Mouse (Mus musculus): Measurements from ENCODE around the gene S100a3. TPM values are rescaled to one million over a fixed set of nuclear protein-coding genes. Genes with fewer than 3 reads are reported as not detected.

S100a3 gene
- polyA plus RNA-seq (2016; fragmentation: Nextera tagmentation; extraction: Ambion mirVana): not detected in 2 replicates

DNA sequence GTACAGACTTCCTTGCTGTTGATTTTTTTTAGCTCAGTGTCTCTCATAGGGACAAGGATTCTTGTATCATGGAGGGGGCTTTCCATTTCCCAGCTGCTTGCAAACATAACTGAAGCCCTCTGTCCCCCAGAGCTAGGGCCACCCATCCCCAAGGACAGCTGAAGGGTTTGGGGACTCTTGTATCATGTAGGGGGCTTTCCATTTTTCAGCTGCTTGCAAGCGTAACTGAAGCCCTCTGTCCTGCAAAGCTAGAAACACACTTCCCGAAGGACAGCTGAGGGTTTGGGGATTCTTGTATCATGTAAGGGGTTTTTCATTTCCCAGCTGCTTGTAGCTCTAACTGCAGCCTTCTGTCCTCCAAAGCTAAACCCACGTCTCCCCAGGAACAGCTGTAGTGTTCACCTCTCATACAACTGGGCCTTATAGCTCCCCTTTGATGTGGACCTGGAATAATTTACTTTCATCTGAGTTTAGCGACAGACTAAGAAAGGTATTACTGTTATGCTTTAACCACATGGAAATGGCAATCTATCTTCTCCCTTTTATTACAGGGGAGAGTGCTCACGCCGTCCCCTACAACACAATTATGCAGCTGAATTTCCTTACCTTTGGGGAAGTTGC is at the start of gene S100a3:
Gene S100a3, plus strand, starts transcription at position 571 of the 621 bp plus-strand sequence.
- no peaks in the 10 kb centered on the region for H3K9me3 ChIP-seq
- WGBS: 69% methylated on average over 6 of the region's 6 CpGs
- ATAC-seq (ENCODE audit: insufficient number of reproducible peaks, insufficient read depth, low FRiP score, low TSS enrichment): no peak
- no peak within 1 kb of the TSS for H3K9ac ChIP-seq
- H3K27ac ChIP-seq: no peak within 1 kb of the TSS
- H3K36me3 ChIP-seq: no peaks in the 10 kb centered on the region
- no peak within 1 kb of the TSS for H3K4me2 ChIP-seq (replicated peaks)
- H3K4me1 ChIP-seq: no peaks in the 10 kb centered on the region
- no peak within 1 kb of the TSS for H3K4me3 ChIP-seq
- H3K27me3 ChIP-seq: no peaks in the 10 kb centered on the region

DNA sequence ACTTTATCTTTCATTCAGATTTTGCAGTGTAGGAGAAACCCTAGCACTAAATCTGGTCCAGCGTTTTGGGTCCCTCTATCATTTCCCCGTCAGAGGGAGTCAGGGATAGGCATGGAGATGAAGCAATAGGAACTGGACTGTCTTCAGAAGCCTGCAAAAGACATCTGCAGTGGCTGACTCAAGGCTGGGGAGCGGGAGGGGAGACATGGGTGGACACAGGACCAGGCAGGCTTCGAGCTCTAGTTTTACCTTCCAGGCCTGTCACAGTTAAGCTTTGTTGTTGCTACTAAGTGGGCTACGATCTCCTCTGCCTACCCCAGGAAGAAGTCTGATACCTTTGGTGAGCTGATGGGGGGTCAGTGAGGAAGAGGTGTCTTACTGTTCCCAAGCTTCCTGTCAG is 48.1 kb upstream of the S100a3 start:
- WGBS: 84% methylated on average over 5 of the region's 5 CpGs
- Histone ChIP-seq H3K36me3 (peaks cover 4% of the 10 kb centered on the region; the same call in 1 of the 2 replicates), H3K4me2 (replicated peaks) (no peak overlapping the region), H3K27me3 (peaks cover 20% of the 10 kb centered on the region), H3K4me1 (peaks cover 24% of the 10 kb centered on the region), H3K4me3 (no peak overlapping the region), H3K27ac (no peak overlapping the region), H3K9ac (no peak overlapping the region), H3K9me3 (no peaks in the 10 kb centered on the region)
- ATAC-seq (ENCODE audit: insufficient number of reproducible peaks, insufficient read depth, low FRiP score, low TSS enrichment): no peak

DNA sequence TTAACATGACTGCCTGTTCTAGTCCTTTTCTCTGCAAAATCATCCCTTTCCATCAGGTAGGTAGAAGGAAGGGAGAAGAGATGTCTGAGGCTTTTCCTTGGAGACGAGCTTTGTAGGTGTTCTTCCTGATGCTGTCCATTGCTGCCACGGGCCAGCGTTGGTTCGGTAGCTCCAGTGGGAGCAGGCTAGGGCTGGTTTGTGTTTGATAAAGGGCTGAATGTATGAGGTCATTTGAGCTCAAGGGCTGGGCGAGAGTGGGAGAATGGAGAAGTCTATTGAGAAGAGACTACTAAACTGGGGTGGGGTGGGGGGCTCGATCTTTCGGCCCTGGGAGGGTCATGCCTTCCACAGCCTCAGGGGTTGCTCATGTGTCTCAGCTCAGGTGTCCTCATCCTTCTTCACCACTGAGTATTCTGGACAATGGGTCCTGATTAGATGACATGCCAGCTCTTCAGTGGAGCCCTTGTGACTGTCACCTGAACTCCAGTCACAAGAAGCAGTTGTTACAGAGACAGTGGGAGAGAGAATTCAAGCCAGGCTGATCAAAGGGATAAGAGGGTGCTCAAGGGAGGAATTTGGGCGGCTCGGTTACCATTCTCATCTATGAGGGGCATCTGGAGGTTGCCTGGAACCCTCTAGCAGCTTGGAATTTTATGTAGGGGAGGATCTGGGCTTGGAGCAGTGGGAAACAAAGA is 47.3 kb upstream of the S100a3 start:
- Histone ChIP-seq H3K9ac (no peak overlapping the region), H3K9me3 (no peaks in the 10 kb centered on the region), H3K4me1 (peaks cover 16% of the 10 kb centered on the region), H3K27me3 (peaks cover 20% of the 10 kb centered on the region), H3K36me3 (no peaks in the 10 kb centered on the region), H3K27ac (no peak overlapping the region), H3K4me2 (replicated peaks) (no peak overlapping the region; the same call in 1 of the 2 replicates), H3K4me3 (no peak overlapping the region)
- no peak for ATAC-seq (ENCODE audit: insufficient number of reproducible peaks, insufficient read depth, low FRiP score, low TSS enrichment)
- WGBS: 71% methylated on average over 9 of the region's 9 CpGs

DNA sequence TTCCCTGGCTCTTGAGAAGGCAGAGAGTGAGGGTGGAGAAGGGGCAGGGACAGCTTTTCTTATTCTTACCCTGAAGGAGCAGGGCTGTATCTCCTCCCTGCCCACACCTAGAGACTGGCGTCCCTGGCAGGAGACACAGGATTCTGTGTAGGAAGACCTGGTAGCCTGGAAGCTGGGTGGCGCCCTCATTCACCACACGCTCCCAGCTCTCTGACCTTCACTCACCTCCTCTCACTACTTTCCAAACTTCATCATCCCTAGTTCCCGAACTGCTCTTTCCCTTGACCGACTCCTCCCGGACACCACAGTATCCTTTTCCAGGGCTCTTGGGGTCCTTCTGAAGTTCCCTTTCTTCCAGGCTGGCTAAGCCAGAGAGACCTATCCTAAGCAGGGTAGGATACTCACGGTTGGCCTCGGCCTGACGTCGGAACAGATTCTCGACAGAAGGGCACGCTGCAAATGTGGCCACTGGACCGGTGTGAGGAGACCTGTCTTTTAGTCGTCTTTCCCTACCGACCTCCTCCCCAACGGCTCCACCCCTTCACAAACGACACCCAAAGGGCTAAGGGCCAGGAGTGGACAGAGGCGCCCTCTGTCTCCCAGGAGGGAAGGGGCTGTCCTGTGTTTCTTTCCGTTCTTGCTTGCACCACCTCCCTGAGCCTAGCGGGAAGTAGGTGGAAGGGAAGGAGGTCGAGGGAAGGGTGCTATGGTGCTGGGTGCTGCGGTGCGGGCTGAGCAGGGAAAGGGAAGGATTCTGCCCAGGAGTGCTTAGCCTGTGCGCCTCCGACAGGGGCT is 46.4 kb upstream of the S100a3 start, which contains the start of the genes S100a1 and S100a13:
Gene S100a1, minus strand, starts transcription at position 597 of the 795 bp plus-strand sequence.
Gene S100a13, plus strand, starts transcription at position 640 of the 795 bp plus-strand sequence.
- Histone ChIP-seq H3K4me3 (peak within 1 kb of the TSS; percentile 35), H3K36me3 (no peaks in the 10 kb centered on the region), H3K4me1 (peaks cover 16% of the 10 kb centered on the region), H3K4me2 (replicated peaks) (peak within 1 kb of the TSS; percentile 70), H3K9ac (peak within 1 kb of the TSS; percentile 42), H3K9me3 (no peaks in the 10 kb centered on the region), H3K27me3 (peaks cover 20% of the 10 kb centered on the region), H3K27ac (no peak within 1 kb of the TSS)
- 4% methylated on average over 25 of the region's 25 CpGs for WGBS
- no peak for ATAC-seq (ENCODE audit: insufficient number of reproducible peaks, insufficient read depth, low FRiP score, low TSS enrichment)

DNA sequence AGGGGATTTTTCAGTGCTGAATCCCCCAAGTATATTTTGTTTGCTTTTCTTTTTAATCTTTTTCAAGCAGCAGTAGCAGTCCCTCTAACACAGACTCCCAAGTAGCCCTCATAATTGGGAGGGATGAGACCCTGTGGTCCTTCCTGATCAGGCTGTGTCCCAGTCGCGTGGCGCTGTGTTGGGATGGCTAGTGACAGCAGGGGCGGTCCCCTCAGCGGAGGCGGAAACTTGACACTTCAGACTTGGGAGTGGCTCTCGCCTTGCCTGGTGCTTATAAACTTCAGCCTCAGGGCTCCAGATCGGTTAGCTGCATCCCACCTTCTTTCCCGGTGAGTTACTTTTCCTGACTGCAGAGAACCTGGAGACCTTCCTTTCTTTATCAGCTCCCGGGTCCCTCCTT is 45.7 kb upstream of the S100a3 start:
- ATAC-seq (ENCODE audit: insufficient number of reproducible peaks, insufficient read depth, low FRiP score, low TSS enrichment): peak; percentile 75; the same call in 1 of the 2 replicates
- WGBS: 1% methylated on average over 10 of the region's 10 CpGs
- Histone ChIP-seq H3K36me3 (no peaks in the 10 kb centered on the region), H3K9ac (peak overlapping the region; percentile 42), H3K4me2 (replicated peaks) (peak overlapping the region; percentile 70), H3K4me3 (peak overlapping the region; percentile 35), H3K27ac (no peak overlapping the region), H3K27me3 (peaks cover 20% of the 10 kb centered on the region), H3K4me1 (peaks cover 16% of the 10 kb centered on the region), H3K9me3 (no peaks in the 10 kb centered on the region)

DNA sequence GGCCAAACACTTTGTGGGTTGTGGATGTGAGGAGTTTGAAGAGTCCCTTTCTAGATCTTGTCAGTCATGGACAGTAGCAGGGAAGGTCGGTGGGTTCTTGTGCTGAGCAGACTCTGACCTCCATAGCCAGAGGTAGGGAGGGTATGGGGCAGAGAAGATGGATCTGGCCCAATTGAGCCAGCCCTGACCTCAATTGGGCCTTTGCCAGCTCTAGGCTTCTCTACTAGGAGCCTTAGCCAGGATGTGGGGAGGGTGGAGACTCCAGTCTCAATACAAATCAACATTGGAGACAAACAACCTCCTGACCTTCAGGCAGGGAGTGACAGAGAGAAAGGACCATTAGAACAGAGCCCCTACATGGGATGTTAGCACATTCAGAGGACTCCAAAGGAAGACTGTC is 45.1 kb upstream of the S100a3 start:
- no peak for ATAC-seq (ENCODE audit: insufficient number of reproducible peaks, insufficient read depth, low FRiP score, low TSS enrichment)
- H3K4me1 ChIP-seq: peaks cover 16% of the 10 kb centered on the region
- peak overlapping the region; percentile 42 for H3K9ac ChIP-seq
- no peaks in the 10 kb centered on the region for H3K9me3 ChIP-seq
- WGBS: 36% methylated on average over 1 of the region's 1 CpGs
- peak overlapping the region; percentile 35 for H3K4me3 ChIP-seq
- H3K4me2 ChIP-seq (replicated peaks): peak overlapping the region; percentile 70
- no peaks in the 10 kb centered on the region for H3K36me3 ChIP-seq
- peaks cover 20% of the 10 kb centered on the region for H3K27me3 ChIP-seq
- H3K27ac ChIP-seq: no peak overlapping the region

DNA sequence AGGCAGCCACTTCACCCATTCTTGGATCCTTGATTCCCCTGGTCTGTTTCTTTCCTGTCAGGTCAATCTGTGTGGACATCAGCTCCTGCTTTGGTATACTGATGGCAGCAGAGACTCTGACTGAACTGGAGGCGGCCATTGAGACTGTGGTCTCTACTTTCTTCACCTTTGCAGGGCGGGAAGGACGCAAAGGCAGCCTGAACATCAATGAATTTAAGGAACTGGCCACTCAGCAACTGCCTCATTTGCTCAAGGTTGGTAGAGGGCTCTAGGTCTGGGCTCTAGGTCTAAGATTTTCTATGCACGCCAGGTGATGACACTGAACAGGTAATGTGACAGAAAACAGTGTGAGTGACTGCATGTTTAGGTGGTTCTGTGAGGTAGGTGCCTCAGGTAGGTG is 44.6 kb upstream of the S100a3 start:
- H3K27ac ChIP-seq: no peak overlapping the region
- no peak for ATAC-seq (ENCODE audit: insufficient number of reproducible peaks, insufficient read depth, low FRiP score, low TSS enrichment)
- H3K4me2 ChIP-seq (replicated peaks): no peak overlapping the region
- no peaks in the 10 kb centered on the region for H3K36me3 ChIP-seq
- H3K4me1 ChIP-seq: peaks cover 16% of the 10 kb centered on the region
- H3K9ac ChIP-seq: no peak overlapping the region
- WGBS: 90% methylated on average over 4 of the region's 4 CpGs
- H3K27me3 ChIP-seq: peaks cover 20% of the 10 kb centered on the region
- H3K4me3 ChIP-seq: no peak overlapping the region
- H3K9me3 ChIP-seq: no peaks in the 10 kb centered on the region

DNA sequence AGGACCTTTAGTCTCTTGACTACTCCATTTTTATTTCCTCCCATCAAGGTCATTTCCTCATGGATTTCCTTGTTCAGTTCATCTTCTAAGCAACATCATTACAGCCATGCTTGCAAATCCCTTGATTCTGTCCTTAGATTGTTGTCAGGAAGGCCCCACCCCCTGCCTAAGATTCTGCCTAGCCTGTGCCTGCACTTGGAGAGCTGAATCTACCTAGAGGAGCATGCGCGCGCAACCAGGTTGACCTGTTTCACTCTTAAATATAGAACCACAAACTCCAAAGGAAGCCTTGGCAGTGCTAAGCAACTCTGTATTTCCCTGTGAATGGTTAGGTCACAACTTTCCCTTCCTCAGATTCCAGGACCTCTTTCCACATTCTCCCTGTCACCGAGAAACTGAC is 42.7 kb upstream of the S100a3 start:
- H3K27ac ChIP-seq: no peak overlapping the region
- no peak for ATAC-seq (ENCODE audit: insufficient number of reproducible peaks, insufficient read depth, low FRiP score, low TSS enrichment)
- no peaks in the 10 kb centered on the region for H3K9me3 ChIP-seq
- H3K36me3 ChIP-seq: no peaks in the 10 kb centered on the region
- peaks cover 16% of the 10 kb centered on the region for H3K27me3 ChIP-seq
- WGBS: 80% methylated on average over 4 of the region's 4 CpGs
- H3K4me3 ChIP-seq: no peak overlapping the region
- no peak overlapping the region for H3K4me2 ChIP-seq (replicated peaks)
- H3K4me1 ChIP-seq: peaks cover 16% of the 10 kb centered on the region
- H3K9ac ChIP-seq: no peak overlapping the region

DNA sequence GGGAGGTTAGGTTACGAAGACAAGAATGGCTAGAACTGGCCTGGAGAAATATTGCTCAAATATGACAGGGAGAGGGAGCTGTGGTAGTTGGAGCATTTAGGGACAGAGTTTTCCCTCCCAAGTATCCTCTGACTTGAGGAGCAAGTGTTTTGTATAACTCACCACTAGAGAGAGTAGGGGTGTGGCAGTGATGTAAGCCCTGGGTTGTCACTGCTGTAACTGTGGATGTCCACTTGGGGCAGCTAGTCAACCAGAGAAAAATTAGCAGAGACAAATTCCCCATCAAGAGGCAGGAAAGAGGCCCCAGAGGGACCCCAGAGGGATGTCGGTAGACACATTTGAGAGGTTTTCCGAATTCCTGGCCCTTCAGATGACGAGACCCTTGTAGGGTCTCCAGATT is 35.0 kb upstream of the S100a3 start:
- H3K9me3 ChIP-seq: no peaks in the 10 kb centered on the region
- no peak for ATAC-seq (ENCODE audit: insufficient number of reproducible peaks, insufficient read depth, low FRiP score, low TSS enrichment)
- no peaks in the 10 kb centered on the region for H3K4me1 ChIP-seq
- H3K27me3 ChIP-seq: no peaks in the 10 kb centered on the region
- H3K27ac ChIP-seq: no peak overlapping the region
- H3K36me3 ChIP-seq: no peaks in the 10 kb centered on the region
- H3K4me3 ChIP-seq: no peak overlapping the region
- 58% methylated on average over 4 of the region's 4 CpGs for WGBS
- no peak overlapping the region for H3K9ac ChIP-seq
- no peak overlapping the region for H3K4me2 ChIP-seq (replicated peaks)

DNA sequence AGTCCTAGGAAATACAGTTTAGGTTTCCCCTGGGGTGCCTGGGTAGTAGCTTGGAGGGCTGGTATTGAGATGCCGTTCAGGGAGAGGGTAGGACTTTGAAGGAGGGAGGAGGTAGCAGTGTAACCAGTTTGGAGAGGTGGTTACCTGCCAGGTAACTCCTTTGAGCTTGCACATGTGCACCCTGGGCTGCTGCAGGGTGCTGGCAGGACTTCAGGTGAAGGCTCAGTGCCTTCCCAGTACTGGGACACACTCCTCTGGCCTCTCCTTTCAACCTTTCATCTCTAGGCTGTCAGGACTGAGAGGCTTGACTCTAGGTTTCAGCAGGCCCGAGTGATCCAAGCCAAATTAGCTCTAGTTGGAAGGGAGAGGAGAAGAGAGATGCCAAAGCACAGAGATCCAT is 34.3 kb upstream of the S100a3 start:
- H3K9me3 ChIP-seq: no peaks in the 10 kb centered on the region
- H3K4me2 ChIP-seq (replicated peaks): no peak overlapping the region
- no peak for ATAC-seq (ENCODE audit: insufficient number of reproducible peaks, insufficient read depth, low FRiP score, low TSS enrichment)
- H3K4me1 ChIP-seq: no peaks in the 10 kb centered on the region
- WGBS: 73% methylated on average over 2 of the region's 2 CpGs
- no peak overlapping the region for H3K9ac ChIP-seq
- no peak overlapping the region for H3K27ac ChIP-seq
- H3K4me3 ChIP-seq: no peak overlapping the region
- no peaks in the 10 kb centered on the region for H3K27me3 ChIP-seq
- H3K36me3 ChIP-seq: no peaks in the 10 kb centered on the region

DNA sequence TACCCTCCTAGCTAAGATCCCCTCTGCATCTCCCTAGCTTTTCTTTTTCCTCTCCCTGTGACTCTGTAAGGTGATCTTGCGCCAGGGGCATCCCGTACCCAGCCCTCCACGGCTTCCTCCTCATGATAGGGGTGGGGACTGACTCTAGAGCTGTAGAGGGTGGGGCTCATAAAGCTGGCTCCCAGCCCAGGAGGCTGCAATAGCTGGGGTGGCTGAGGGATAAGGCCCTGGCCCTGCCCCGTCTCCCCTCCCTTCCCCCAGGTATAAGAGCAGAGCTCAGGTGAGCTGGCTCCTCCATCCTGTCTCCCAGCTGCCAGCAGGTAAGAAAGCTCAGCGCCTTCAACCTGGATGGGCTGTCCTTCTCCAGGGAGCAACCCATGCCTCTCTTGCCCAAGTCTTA is 33.8 kb upstream of the S100a3 start, which contains the start of gene S100a14:
Gene S100a14, plus strand, starts transcription at position 277 of the 400 bp plus-strand sequence.
- no peaks in the 10 kb centered on the region for H3K36me3 ChIP-seq
- ATAC-seq (ENCODE audit: insufficient number of reproducible peaks, insufficient read depth, low FRiP score, low TSS enrichment): peak; percentile 65; the same call in 1 of the 2 replicates
- 75% methylated on average over 5 of the region's 5 CpGs for WGBS
- no peaks in the 10 kb centered on the region for H3K9me3 ChIP-seq
- H3K4me2 ChIP-seq (replicated peaks): no peak within 1 kb of the TSS
- H3K9ac ChIP-seq: no peak within 1 kb of the TSS
- H3K4me1 ChIP-seq: no peaks in the 10 kb centered on the region
- no peak within 1 kb of the TSS for H3K27ac ChIP-seq
- no peak within 1 kb of the TSS for H3K4me3 ChIP-seq
- H3K27me3 ChIP-seq: no peaks in the 10 kb centered on the region

Measured in embryonic facial prominence, embryonic 12.5 days (tissue).